Mouse (Mus musculus) MEL (cell line): Measurements from ENCODE around the gene Itprid1. TPM values are rescaled to one million over a fixed set of nuclear protein-coding genes. Genes with fewer than 3 reads are reported as not detected.

Experiments used
- DNase-seq: peaks from one replicate; pipeline ENCODE4 v3.0.0; 2011; ENCODE audit warnings: low read depth, low spot score
- H3K27ac ChIP-seq: 2 replicates; pipeline ENCODE4 v1.5.1; 2012; ENCODE audit warnings: low read depth, mild to moderate bottlenecking, control low read depth, low read length, moderate library complexity; ENCODE audit not compliant: control insufficient read depth
- H3K27me3 ChIP-seq, 2 experiments: fragments of 150-350 bp in 1 of 2; sonication (generic) in 1 of 2; 2 replicates each; pipeline ENCODE4 v1.6.1; 2012; ENCODE audit warnings: low read length in 2 of 2, mild to moderate bottlenecking in 2 of 2, improper control_type of control experiment in 1 of 2, moderate library complexity in 1 of 2; ENCODE audit not compliant: insufficient read depth in 2 of 2, control insufficient read depth in 1 of 2
- H3K36me3 ChIP-seq, 2 experiments: 2 replicates each; pipeline ENCODE4 v1.6.1; 2012 to 2014; ENCODE audit warnings: low read length in 2 of 2, improper control_type of control experiment in 1 of 2, inconsistent platforms in 1 of 2, mild to moderate bottlenecking in 1 of 2; ENCODE audit not compliant: insufficient read depth in 2 of 2, control insufficient read depth in 1 of 2
- H3K4me1 ChIP-seq, 2 experiments: fragments of 150-350 bp in 1 of 2; sonication (generic) in 1 of 2; 2 replicates each; pipeline ENCODE4 v1.6.1; 2012; ENCODE audit warnings: low read length in 2 of 2, improper control_type of control experiment in 1 of 2, mild to moderate bottlenecking in 1 of 2; ENCODE audit not compliant: insufficient read depth in 2 of 2, control insufficient read depth in 1 of 2
- H3K4me3 ChIP-seq, 2 experiments: fragments of 150-350 bp in 1 of 2; sonication (generic) in 1 of 2; 2 replicates each; pipeline ENCODE4 v1.5.1; 2012; ENCODE audit warnings: low read depth in 2 of 2, low read length in 2 of 2, mild to moderate bottlenecking in 2 of 2, moderate library complexity in 2 of 2, control low read depth in 1 of 2, improper control_type of control experiment in 1 of 2; ENCODE audit not compliant: control insufficient read depth in 1 of 2, insufficient read depth in 1 of 2
- H3K79me2 ChIP-seq: 2 replicates; pipeline ENCODE4 v1.6.1; 2012; ENCODE audit warnings: mild to moderate bottlenecking, low read length, moderate library complexity; ENCODE audit not compliant: control insufficient read depth, poor library complexity, insufficient read depth
- H3K9ac ChIP-seq: 2 replicates; pipeline ENCODE4 v1.6.1; 2012; ENCODE audit warnings: low read depth, mild to moderate bottlenecking, control low read depth, low read length, moderate library complexity; ENCODE audit not compliant: control insufficient read depth, poor library complexity, severe bottlenecking
- H3K9me3 ChIP-seq: fragments of 150-350 bp; sonication (generic); replicated peaks from 2 replicates; pipeline ENCODE4 v1.6.1; 2012; ENCODE audit warnings: mild to moderate bottlenecking, low read length, improper control_type of control experiment, moderate library complexity; ENCODE audit not compliant: insufficient read depth
- CHD1 ChIP-seq: IDR thresholded peaks from 2 replicates; pipeline ENCODE4 v1.6.1; 2012; ENCODE audit warnings: low read depth, mild to moderate bottlenecking, inconsistent platforms, low read length, improper control_type of control experiment
- CTCF ChIP-seq, 3 experiments: IDR thresholded peaks in 2 of 3; conservative IDR thresholded peaks in 1 of 3; 2 replicates each; pipeline ENCODE4 v1.5.1; 2011 to 2012; ENCODE audit warnings: low read length in 3 of 3, low read depth in 2 of 3, mild to moderate bottlenecking in 2 of 3, improper control_type of control experiment in 1 of 3, inconsistent platforms in 1 of 3, mixed read lengths in 1 of 3, moderate library complexity in 1 of 3; ENCODE audit not compliant: control insufficient read depth in 1 of 3, insufficient read depth in 1 of 3, poor library complexity in 1 of 3, severe bottlenecking in 1 of 3
- E2F4 ChIP-seq: IDR thresholded peaks from 2 replicates; pipeline ENCODE4 v1.6.1; 2011; ENCODE audit warnings: low read depth, low read length, improper control_type of control experiment, borderline replicate concordance
- EP300 ChIP-seq, 2 experiments: IDR thresholded peaks; 2 replicates each; pipeline ENCODE4 v1.6.1; 2011; ENCODE audit warnings: improper control_type of control experiment in 2 of 2, low read length in 2 of 2, low read depth in 1 of 2, mild to moderate bottlenecking in 1 of 2
- GABPA ChIP-seq: IDR thresholded peaks from 2 replicates; pipeline ENCODE4 v1.6.1; 2012; ENCODE audit warnings: low read depth, mild to moderate bottlenecking, inconsistent platforms, low read length, improper control_type of control experiment, moderate library complexity
- JUND ChIP-seq: IDR thresholded peaks from 2 replicates; pipeline ENCODE4 v1.6.1; 2011; ENCODE audit warnings: low read depth, mild to moderate bottlenecking, improper control_type of control experiment, low read length
- KAT2A ChIP-seq: conservative IDR thresholded peaks from 2 replicates; pipeline ENCODE4 v1.6.1; 2012; ENCODE audit warnings: low read depth, low read length, improper control_type of control experiment, inconsistent platforms
- MXI1 ChIP-seq: IDR thresholded peaks from 2 replicates; pipeline ENCODE4 v1.6.1; 2011; ENCODE audit warnings: mild to moderate bottlenecking, low read depth, low read length, improper control_type of control experiment
- POLR2A ChIP-seq, 2 experiments: IDR thresholded peaks; 2 replicates each; pipeline ENCODE4 v1.6.1; 2011 to 2012; ENCODE audit warnings: low read length in 2 of 2, mild to moderate bottlenecking in 2 of 2, control low read depth in 1 of 2, improper control_type of control experiment in 1 of 2, low read depth in 1 of 2, moderate library complexity in 1 of 2; ENCODE audit not compliant: control insufficient read depth in 1 of 2, insufficient read depth in 1 of 2, poor library complexity in 1 of 2
- POLR2AphosphoS2 ChIP-seq: IDR thresholded peaks from 2 replicates; pipeline ENCODE4 v1.6.1; 2011; ENCODE audit warnings: low read length, improper control_type of control experiment
- POLR2AphosphoS5 ChIP-seq: IDR thresholded peaks from 2 replicates; pipeline ENCODE4 v1.6.1; 2012; ENCODE audit warnings: low read depth, borderline replicate concordance, mild to moderate bottlenecking, inconsistent platforms, low read length, moderate library complexity, mixed read lengths
- SIN3A ChIP-seq: IDR thresholded peaks from 2 replicates; pipeline ENCODE4 v1.6.1; 2012; ENCODE audit warnings: low read length, improper control_type of control experiment, inconsistent platforms
- TAL1 ChIP-seq: IDR thresholded peaks from 2 replicates; pipeline ENCODE4 v1.6.1; 2012; ENCODE audit warnings: mild to moderate bottlenecking, inconsistent platforms, low read length, moderate library complexity, mixed read lengths
- TCF12 ChIP-seq: IDR thresholded peaks from 2 replicates; pipeline ENCODE4 v1.6.1; 2014; ENCODE audit warnings: low read depth, mild to moderate bottlenecking, inconsistent platforms, low read length, improper control_type of control experiment, moderate library complexity
- ZC3H11A ChIP-seq: IDR thresholded peaks from 2 replicates; pipeline ENCODE4 v1.6.1; 2012; ENCODE audit warnings: low read depth, mild to moderate bottlenecking, inconsistent platforms, low read length, improper control_type of control experiment
- ZMIZ1 ChIP-seq: IDR thresholded peaks from 2 replicates; pipeline ENCODE4 v1.6.1; 2012; ENCODE audit warnings: low read depth, mild to moderate bottlenecking, inconsistent platforms, low read length, improper control_type of control experiment, moderate library complexity
- polyA plus RNA-seq, 2 experiments: library from polyadenylated mRNA; stranded (reverse) in 1 of 2; unstranded in 1 of 2; fragments of >175 nt in 1 of 2; fragments of >200 nt in 1 of 2; gene quantifications; 2 replicates each; pipeline versions ENCODE4 v1.2.1 to v1.2.4; 2012; ENCODE audit warnings: low replicate concordance in 2 of 2, low read depth in 1 of 2; ENCODE audit not compliant: insufficient read length in 2 of 2, insufficient read depth in 1 of 2, missing spikeins in 1 of 2
- total RNA-seq: library from RNA; depleted of rRNA; stranded (reverse); fragments of 300-350 nt; gene quantifications from 2 replicates; pipeline ENCODE4 v1.2.3, GENCODE M21; 2012

The Itprid1 gene
- total and polyA plus RNA-seq, 3 experiments, result not detected

DNA sequence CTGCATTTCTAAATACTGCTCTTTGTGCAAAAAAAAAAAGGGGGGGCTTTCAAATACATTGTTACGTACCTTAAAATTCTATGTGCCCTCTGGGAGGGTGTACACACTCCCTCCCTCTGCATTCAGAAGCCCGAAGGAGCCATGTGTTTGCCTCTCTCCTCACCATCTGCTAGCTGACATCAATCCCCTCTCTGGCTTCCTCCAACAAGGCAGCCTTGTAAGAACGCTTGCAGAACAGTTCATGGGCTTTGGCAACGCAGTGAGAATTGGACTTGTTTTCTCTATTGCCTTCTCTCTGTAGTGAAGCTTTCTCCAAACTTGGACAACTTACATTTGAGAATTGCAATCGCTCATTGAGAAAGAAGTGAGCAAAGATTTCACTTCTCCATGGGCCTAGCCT, 175.7 kb downstream of the Itprid1 start:
- H3K9me3 ChIP-seq, result no peaks in the 10 kb centered on the region
- no peaks in the 10 kb centered on the region for H3K27me3 ChIP-seq
- no peak overlapping the region for H3K9ac ChIP-seq
- TF ChIP-seq POLR2A (IDR thresholded peaks at IDR 0.05; ENCODE audit: control insufficient read depth in 1 of 2, insufficient read depth in 1 of 2, low read depth in 1 of 2, low read length in 2 of 2, poor library complexity in 1 of 2) (no peak), TAL1 (no peak), JUND (no peak), E2F4 (no peak), POLR2AphosphoS2 (no peak)
- no peaks in the 10 kb centered on the region for H3K36me3 ChIP-seq
- no peak overlapping the region for H3K27ac ChIP-seq
- no peak for DNase-seq
- H3K4me3 ChIP-seq, result no peak overlapping the region
- H3K79me2 ChIP-seq, result no peaks in the 10 kb centered on the region
- no peaks in the 10 kb centered on the region for H3K4me1 ChIP-seq

GRCm38 (mm10) chr6:56017291-56017994, 180.7 kb downstream of the Itprid1 start, which contains the start of gene Ppp1r17:
Ppp1r17 (plus strand) TSS chr6:56017497.
- Histone ChIP-seq H3K79me2 (no peaks in the 10 kb centered on the region), H3K4me3 (no peak within 1 kb of the TSS), H3K27ac (no peak within 1 kb of the TSS), H3K36me3 (no peaks in the 10 kb centered on the region), H3K4me1 (no peaks in the 10 kb centered on the region), H3K27me3 (no peaks in the 10 kb centered on the region), H3K9me3 (no peaks in the 10 kb centered on the region), H3K9ac (no peak within 1 kb of the TSS)
- no peak for TF ChIP-seq CHD1
- no peak for TF ChIP-seq ZC3H11A
- no peak for TF ChIP-seq GABPA
- no peak for TF ChIP-seq ZMIZ1
- TF ChIP-seq KAT2A, result no peak
- TF ChIP-seq SIN3A, result no peak
- no peak for TF ChIP-seq EP300 (IDR thresholded peaks at IDR 0.05; ENCODE audit: low read depth in 1 of 2, low read length in 2 of 2)
- no peak for TF ChIP-seq MXI1
- no peak for TF ChIP-seq CTCF (IDR thresholded peaks at IDR 0.05 in 2 of 3, conservative IDR thresholded peaks at IDR 0.05 in 1 of 3; ENCODE audit: control insufficient read depth in 1 of 3, insufficient read depth in 1 of 3, low read depth in 2 of 3, low read length in 3 of 3, poor library complexity in 1 of 3, severe bottlenecking in 1 of 3)
- TF ChIP-seq POLR2AphosphoS5, result no peak
- no peak for TF ChIP-seq TCF12
- no peak for TF ChIP-seq POLR2A (IDR thresholded peaks at IDR 0.05; ENCODE audit: control insufficient read depth in 1 of 2, insufficient read depth in 1 of 2, low read depth in 1 of 2, low read length in 2 of 2, poor library complexity in 1 of 2)
- DNase-seq, result no peak
